Mouse (Mus musculus) midbrain, embryonic 11.5 days (tissue): Measurements from ENCODE around the gene Pik3r2. TPM values are rescaled to one million over a fixed set of nuclear protein-coding genes. Genes with fewer than 3 reads are reported as not detected.

Experiments
- ATAC-seq: fragments of 200-750 bp; cut with Nextera tagmentation; 2 replicates; pipeline ENCODE4 v1.8.0; 2017; ENCODE audit warnings: moderate TSS enrichment, moderate library complexity; ENCODE audit not compliant: low FRiP score
- DNase-seq: peaks from one replicate; pipeline ENCODE4 v3.0.0; 2015; ENCODE audit warnings: low spot score; ENCODE audit errors: missing footprints
- H3K27ac ChIP-seq: fragments of 300-500 bp; sonication (generic); 2 replicates; pipeline ENCODE4 v1.5.1; 2014; ENCODE audit warnings: low read depth, low read length
- H3K27me3 ChIP-seq: fragments of 300-500 bp; sonication (generic); 2 replicates; pipeline ENCODE4 v1.6.1; 2014; ENCODE audit warnings: mild to moderate bottlenecking, low read length, moderate library complexity, mixed read lengths; ENCODE audit not compliant: control insufficient read depth, insufficient read depth
- H3K36me3 ChIP-seq: fragments of 300-500 bp; sonication (generic); 2 replicates; pipeline ENCODE4 v1.6.1; 2014; ENCODE audit warnings: mild to moderate bottlenecking, low read length, moderate library complexity, mixed read lengths; ENCODE audit not compliant: control insufficient read depth, insufficient read depth
- H3K4me1 ChIP-seq: fragments of 300-500 bp; sonication (generic); 2 replicates; pipeline ENCODE4 v1.6.1; 2014; ENCODE audit warnings: low read length; ENCODE audit not compliant: control insufficient read depth, insufficient read depth
- H3K4me2 ChIP-seq: fragments of 300-500 bp; sonication (generic); 2 replicates; pipeline ENCODE4 v1.6.1; 2014; ENCODE audit warnings: mild to moderate bottlenecking, moderate library complexity
- H3K4me3 ChIP-seq: fragments of 300-500 bp; sonication (generic); 2 replicates; pipeline ENCODE4 v1.5.1; 2014; ENCODE audit warnings: low read depth, low read length
- H3K9ac ChIP-seq: fragments of 300-500 bp; sonication (generic); 2 replicates; pipeline ENCODE4 v1.6.1; 2014; ENCODE audit warnings: low read length
- H3K9me3 ChIP-seq: fragments of 300-500 bp; sonication (generic); 2 replicates; pipeline ENCODE4 v1.6.1; 2016; ENCODE audit warnings: low read length; ENCODE audit not compliant: control insufficient read depth
- WGBS: fragments of 180-500 bp; shearing (Covaris S2); extraction: QIAGEN DNeasy Blood & Tissue Kit; methylation state at CpG from one replicate; pipeline ENCODE4 v1.1.7; 2014; 5-methylcytosine and 5-hydroxymethylcytosine counted together
- polyA plus RNA-seq: library from polyadenylated mRNA; unstranded; fragments of >200 nt; fragmentation: Nextera tagmentation; extraction: Ambion mirVana; gene quantifications from 2 replicates; pipeline ENCODE4 v1.2.1, GENCODE M21; 2014

Pik3r2 gene
- polyA plus RNA-seq, 1 experiment from 2014 or later, result 30.2 TPM

- H3K4me1 ChIP-seq, result peaks cover 13% of the 10 kb centered on the region
- H3K4me3 ChIP-seq, result peak overlapping the region; percentile 27
- H3K4me2 ChIP-seq, result peak overlapping the region; percentile 56
- H3K9me3 ChIP-seq, result no peaks in the 10 kb centered on the region
- peaks cover 2% of the 10 kb centered on the region; the same call in 1 of the 2 replicates for H3K27me3 ChIP-seq
- no peak for ATAC-seq
- H3K27ac ChIP-seq, result no peak overlapping the region
- peak overlapping the region; percentile 54 for H3K9ac ChIP-seq
- 2% methylated on average over 34 of the region's 34 CpGs for WGBS
- H3K36me3 ChIP-seq, result peaks cover 9% of the 10 kb centered on the region; the same call in 1 of the 2 replicates
- peak; percentile 90 for DNase-seq
Observed at GRCm38 (mm10) chr8:70765838-70766570, 10.5 kb downstream of the Pik3r2 start.

GRCm38 (mm10) chr8:70765329-70765728, 11.2 kb downstream of the Pik3r2 start:
- H3K9ac ChIP-seq, result no peak overlapping the region; the same call in 1 of the 2 replicates
- WGBS, result 80% methylated on average over 9 of the region's 9 CpGs
- H3K4me2 ChIP-seq, result peak overlapping the region; percentile 56; the same call in 1 of the 2 replicates
- peaks cover 13% of the 10 kb centered on the region for H3K4me1 ChIP-seq
- no peaks in the 10 kb centered on the region for H3K9me3 ChIP-seq
- no peak for ATAC-seq
- H3K4me3 ChIP-seq, result no peak overlapping the region
- H3K27me3 ChIP-seq, result peaks cover 2% of the 10 kb centered on the region; the same call in 1 of the 2 replicates
- no peak for DNase-seq
- peaks cover 9% of the 10 kb centered on the region; the same call in 1 of the 2 replicates for H3K36me3 ChIP-seq
- H3K27ac ChIP-seq, result no peak overlapping the region

GRCm38 (mm10) chr8:70764676-70765075, 11.8 kb downstream of the Pik3r2 start:
- ATAC-seq (no peak), DNase-seq (no peak)
- Histone ChIP-seq H3K4me1 (peaks cover 19% of the 10 kb centered on the region), H3K4me2 (no peak overlapping the region), H3K27me3 (peaks cover 2% of the 10 kb centered on the region; the same call in 1 of the 2 replicates), H3K9me3 (no peaks in the 10 kb centered on the region), H3K27ac (no peak overlapping the region), H3K36me3 (peaks cover 9% of the 10 kb centered on the region; the same call in 1 of the 2 replicates), H3K9ac (no peak overlapping the region), H3K4me3 (no peak overlapping the region)
- 94% methylated on average over 13 of the region's 13 CpGs for WGBS

GRCm38 (mm10) chr8:70764026-70764425, 12.5 kb downstream of the Pik3r2 start:
- no peak for DNase-seq
- peaks cover 19% of the 10 kb centered on the region for H3K4me1 ChIP-seq
- H3K4me2 ChIP-seq, result no peak overlapping the region
- no peak overlapping the region for H3K4me3 ChIP-seq
- H3K27me3 ChIP-seq, result peaks cover 2% of the 10 kb centered on the region; the same call in 1 of the 2 replicates
- no peaks in the 10 kb centered on the region for H3K9me3 ChIP-seq
- no peak overlapping the region for H3K9ac ChIP-seq
- peaks cover 9% of the 10 kb centered on the region; the same call in 1 of the 2 replicates for H3K36me3 ChIP-seq
- no peak for ATAC-seq
- WGBS, result 87% methylated on average over 8 of the region's 8 CpGs
- no peak overlapping the region for H3K27ac ChIP-seq

GRCm38 (mm10) chr8:70763354-70763753, 13.2 kb downstream of the Pik3r2 start:
- WGBS, result 6% methylated on average over 3 of the region's 3 CpGs
- ATAC-seq, result no peak
- Histone ChIP-seq H3K36me3 (peaks cover 3% of the 10 kb centered on the region; the same call in 1 of the 2 replicates), H3K9me3 (no peaks in the 10 kb centered on the region), H3K4me1 (peaks cover 19% of the 10 kb centered on the region), H3K9ac (no peak overlapping the region), H3K27me3 (peaks cover 2% of the 10 kb centered on the region; the same call in 1 of the 2 replicates), H3K4me2 (no peak overlapping the region), H3K4me3 (no peak overlapping the region), H3K27ac (no peak overlapping the region)
- DNase-seq, result peak; percentile 92

- ATAC-seq (no peak), DNase-seq (no peak)
- no peak overlapping the region for H3K9ac ChIP-seq
- peaks cover 19% of the 10 kb centered on the region for H3K4me1 ChIP-seq
- H3K9me3 ChIP-seq, result no peaks in the 10 kb centered on the region
- peaks cover 2% of the 10 kb centered on the region; the same call in 1 of the 2 replicates for H3K27me3 ChIP-seq
- no peaks in the 10 kb centered on the region for H3K36me3 ChIP-seq
- 83% methylated on average over 1 of the region's 1 CpGs for WGBS
- H3K4me3 ChIP-seq, result no peak overlapping the region
- H3K4me2 ChIP-seq, result no peak overlapping the region
- no peak overlapping the region for H3K27ac ChIP-seq
Observed at GRCm38 (mm10) chr8:70762118-70762517, 14.4 kb downstream of the Pik3r2 start.

GRCm38 (mm10) chr8:70760775-70761406, 15.6 kb downstream of the Pik3r2 start, which contains the start of gene Mpv17l2:
TSS of gene Mpv17l2 (minus strand) at chr8:70760946.
- WGBS, result under 1% methylated on average over 55 of the region's 55 CpGs
- peak; percentile 97 for ATAC-seq

GRCm38 (mm10) chr8:70760350-70760749, 16.2 kb downstream of the Pik3r2 start:
- Histone ChIP-seq H3K36me3 (no peaks in the 10 kb centered on the region), H3K4me2 (peak overlapping the region; percentile 100), H3K27me3 (no peaks in the 10 kb centered on the region), H3K4me1 (peaks cover 6% of the 10 kb centered on the region; the same call in 1 of the 2 replicates), H3K9me3 (no peaks in the 10 kb centered on the region), H3K9ac (peak overlapping the region; percentile 77), H3K4me3 (peak overlapping the region; percentile 68), H3K27ac (no peak overlapping the region)
- peak; percentile 87 for DNase-seq
- ATAC-seq, result no peak; the same call in 1 of the 2 replicates
- WGBS, result 1% methylated on average over 22 of the region's 22 CpGs

More at GRCm38 (mm10) chr8:70760775-70761406, 15.6 kb downstream of the Pik3r2 start, which contains the start of gene Mpv17l2:
- Histone ChIP-seq H3K36me3 (no peaks in the 10 kb centered on the region), H3K4me1 (peaks cover 8% of the 10 kb centered on the region), H3K9me3 (no peaks in the 10 kb centered on the region), H3K9ac (peak within 1 kb of the TSS; percentile 77), H3K4me2 (peak within 1 kb of the TSS; percentile 100), H3K4me3 (peak within 1 kb of the TSS; percentile 68), H3K27ac (no peak within 1 kb of the TSS), H3K27me3 (peaks cover under 1% of the 10 kb centered on the region; the same call in 1 of the 2 replicates)
- DNase-seq, result peak; percentile 98
